Comparison of ENCODE assay signal across 20 mouse cellular contexts in genomic region chr10:6996895-6997294, GRCm38 (mm10).
"Had no signal": no experiment of that assay in that cellular context is flagged by ENCODE, and none has a peak within 500 bp of the region (broad histone marks: within the 10 kb centered on the region; RNA-seq: fewer than 3 reads in every experiment).

No protein-coding gene starts in this region.

- H3K4me1 ChIP-seq: limb, embryonic 12.5 days; limb, embryonic 15.5 days; midbrain, embryonic 12.5 days; midbrain, embryonic 15.5 days; neural tube, embryonic 13.5 days had no signal

- H3K9me3 ChIP-seq: limb, embryonic 12.5 days; limb, embryonic 15.5 days; midbrain, embryonic 12.5 days; midbrain, embryonic 15.5 days; neural tube, embryonic 13.5 days had no signal

- H3K4me3 ChIP-seq: limb, embryonic 12.5 days; limb, embryonic 15.5 days; midbrain, embryonic 12.5 days; midbrain, embryonic 15.5 days; neural tube, embryonic 13.5 days had no signal

- H3K4me2 ChIP-seq: limb, embryonic 12.5 days; limb, embryonic 15.5 days; liver, embryonic 11.5 days; lung, embryonic 14.5 days; midbrain, embryonic 12.5 days; midbrain, embryonic 15.5 days; neural tube, embryonic 13.5 days had no signal

- H3K9ac ChIP-seq: limb, embryonic 12.5 days; limb, embryonic 15.5 days; liver, embryonic 14.5 days; liver, postnatal 0 days; lung, embryonic 14.5 days; midbrain, embryonic 12.5 days; midbrain, embryonic 15.5 days; neural tube, embryonic 13.5 days had no signal

- H3K36me3 ChIP-seq: limb, embryonic 12.5 days; limb, embryonic 15.5 days; midbrain, embryonic 12.5 days; midbrain, embryonic 15.5 days; neural tube, embryonic 13.5 days had no signal

- H3K27me3 ChIP-seq: limb, embryonic 12.5 days; limb, embryonic 15.5 days; midbrain, embryonic 12.5 days; midbrain, embryonic 15.5 days; neural tube, embryonic 13.5 days had no signal

- H3K27ac ChIP-seq: limb, embryonic 12.5 days; limb, embryonic 15.5 days; liver, embryonic 14.5 days; macrophage; midbrain, embryonic 12.5 days; midbrain, embryonic 15.5 days; neural tube, embryonic 13.5 days; stomach, postnatal 0 days had no signal

- DNase-seq: kidney, adult 11 months; kidney, adult 8-10 months; kidney, postnatal 14 days; kidney, postnatal 4 days; left cerebral cortex, postnatal 4 days; liver, postnatal 0 days; lung, embryonic 14.5 days; retina, postnatal 1 day; right cerebral cortex, postnatal 25 days; thymus, postnatal 36 days had no signal

- ATAC-seq: liver, postnatal 0 days; lung, postnatal 0 days; midbrain, embryonic 15.5 days had no signal
